Mouse (Mus musculus): ENCODE results near the gene Pcdh15.

GRCm38 (mm10) chr10:74181921-74182320, 1082.8 kb downstream of the Pcdh15 start:
- TF ChIP-seq CTCF (IDR thresholded peaks at IDR 0.05; ENCODE audit: low read depth) (no peak), EP300 (optimal IDR thresholded peaks at IDR 0.05) (no peak)
